Mouse (Mus musculus): Measurements from ENCODE around the gene Gm48551. TPM values are rescaled to one million over a fixed set of nuclear protein-coding genes. Genes with fewer than 3 reads are reported as not detected.
A peak's percentile ranks its signal among the peaks of the same experiment; 100 is the strongest.

The Gm48551 gene
- polyA plus RNA-seq, 1 experiment from 2014 or later: 1.9 TPM

- ATAC-seq (replicated peaks; ENCODE audit: low FRiP score) (no peak), DNase-seq (ENCODE audit: low spot score) (no peak)
- Histone ChIP-seq H3K9me3 (ENCODE audit: control insufficient read depth, low read length) (no peaks in the 10 kb centered on the region), H3K27me3 (replicated peaks; ENCODE audit: control insufficient read depth, insufficient read depth, low read length) (peaks cover 37% of the 10 kb centered on the region), H3K9ac (ENCODE audit: low read depth, low read length) (no peak overlapping the region), H3K27ac (ENCODE audit: low read depth, low read length) (no peak overlapping the region; the same call in 1 of the 2 replicates), H3K4me3 (ENCODE audit: low read depth, low read length) (no peak overlapping the region), H3K4me1 (replicated peaks; ENCODE audit: control insufficient read depth, insufficient read depth, low read length) (peaks cover 29% of the 10 kb centered on the region), H3K4me2 (no peak overlapping the region), H3K36me3 (ENCODE audit: control insufficient read depth, insufficient read depth, low read length) (no peaks in the 10 kb centered on the region)
- 71% methylated on average over 4 of the region's 4 CpGs for WGBS
Observed at GRCm38 (mm10) chr10:81421041-81421796, 37.0 kb downstream of the Gm48551 start.

- ATAC-seq (replicated peaks; ENCODE audit: low FRiP score): no peak
- H3K4me2 ChIP-seq: no peak overlapping the region
- H3K36me3 ChIP-seq (ENCODE audit: control insufficient read depth, insufficient read depth, low read length): no peaks in the 10 kb centered on the region
- peaks cover 29% of the 10 kb centered on the region for H3K4me1 ChIP-seq (replicated peaks; ENCODE audit: control insufficient read depth, insufficient read depth, low read length)
- peaks cover 42% of the 10 kb centered on the region for H3K27me3 ChIP-seq (replicated peaks; ENCODE audit: control insufficient read depth, insufficient read depth, low read length)
- H3K27ac ChIP-seq (ENCODE audit: low read depth, low read length): no peak overlapping the region
- H3K9me3 ChIP-seq (ENCODE audit: control insufficient read depth, low read length): no peaks in the 10 kb centered on the region
- no peak for DNase-seq (ENCODE audit: low spot score)
- no peak overlapping the region for H3K9ac ChIP-seq (ENCODE audit: low read depth, low read length)
- 70% methylated on average over 5 of the region's 5 CpGs for WGBS
- H3K4me3 ChIP-seq (ENCODE audit: low read depth, low read length): no peak overlapping the region
Observed at GRCm38 (mm10) chr10:81421797-81422100, 37.5 kb downstream of the Gm48551 start.

GRCm38 (mm10) chr10:81422191-81422590 lies 37.9 kb downstream of the Gm48551 start:
- WGBS: 69% methylated on average over 6 of the region's 6 CpGs
- ATAC-seq (replicated peaks; ENCODE audit: low FRiP score): no peak

GRCm38 (mm10) chr10:81422661-81423217 lies 38.5 kb downstream of the Gm48551 start:
- Histone ChIP-seq H3K9me3 (ENCODE audit: control insufficient read depth, low read length) (no peaks in the 10 kb centered on the region), H3K9ac (ENCODE audit: low read depth, low read length) (no peak overlapping the region), H3K27ac (ENCODE audit: low read depth, low read length) (no peak overlapping the region), H3K36me3 (ENCODE audit: control insufficient read depth, insufficient read depth, low read length) (no peaks in the 10 kb centered on the region), H3K4me2 (no peak overlapping the region), H3K4me1 (replicated peaks; ENCODE audit: control insufficient read depth, insufficient read depth, low read length) (peaks cover 19% of the 10 kb centered on the region), H3K27me3 (replicated peaks; ENCODE audit: control insufficient read depth, insufficient read depth, low read length) (peaks cover 52% of the 10 kb centered on the region), H3K4me3 (ENCODE audit: low read depth, low read length) (no peak overlapping the region)
- ATAC-seq (replicated peaks; ENCODE audit: low FRiP score) (no peak), DNase-seq (ENCODE audit: low spot score) (no peak)
- WGBS: 76% methylated on average over 3 of the region's 3 CpGs

More at GRCm38 (mm10) chr10:81422191-81422590, 37.9 kb downstream of the Gm48551 start:
- Histone ChIP-seq H3K36me3 (ENCODE audit: control insufficient read depth, insufficient read depth, low read length) (no peaks in the 10 kb centered on the region), H3K9ac (ENCODE audit: low read depth, low read length) (no peak overlapping the region; the same call in 1 of the 2 replicates), H3K4me3 (ENCODE audit: low read depth, low read length) (no peak overlapping the region), H3K9me3 (ENCODE audit: control insufficient read depth, low read length) (no peaks in the 10 kb centered on the region), H3K4me1 (replicated peaks; ENCODE audit: control insufficient read depth, insufficient read depth, low read length) (peaks cover 25% of the 10 kb centered on the region), H3K27ac (ENCODE audit: low read depth, low read length) (no peak overlapping the region), H3K4me2 (no peak overlapping the region), H3K27me3 (replicated peaks; ENCODE audit: control insufficient read depth, insufficient read depth, low read length) (peaks cover 46% of the 10 kb centered on the region)
- DNase-seq (ENCODE audit: low spot score): no peak

- Histone ChIP-seq H3K27ac (ENCODE audit: low read depth, low read length) (no peak overlapping the region), H3K9ac (ENCODE audit: low read depth, low read length) (no peak overlapping the region), H3K36me3 (ENCODE audit: control insufficient read depth, insufficient read depth, low read length) (no peaks in the 10 kb centered on the region), H3K27me3 (replicated peaks; ENCODE audit: control insufficient read depth, insufficient read depth, low read length) (peaks cover 59% of the 10 kb centered on the region), H3K4me3 (ENCODE audit: low read depth, low read length) (no peak overlapping the region), H3K4me1 (replicated peaks; ENCODE audit: control insufficient read depth, insufficient read depth, low read length) (peaks cover 15% of the 10 kb centered on the region), H3K9me3 (ENCODE audit: control insufficient read depth, low read length) (no peaks in the 10 kb centered on the region), H3K4me2 (no peak overlapping the region)
- ATAC-seq (replicated peaks; ENCODE audit: low FRiP score) (no peak), DNase-seq (ENCODE audit: low spot score) (no peak)
- WGBS: 48% methylated on average over 4 of the region's 4 CpGs
Observed at GRCm38 (mm10) chr10:81423476-81424245, 39.4 kb downstream of the Gm48551 start.

- Histone ChIP-seq H3K9me3 (ENCODE audit: control insufficient read depth, low read length) (no peaks in the 10 kb centered on the region), H3K27me3 (replicated peaks; ENCODE audit: control insufficient read depth, insufficient read depth, low read length) (peaks cover 59% of the 10 kb centered on the region), H3K4me2 (peak overlapping the region; percentile 21), H3K27ac (ENCODE audit: low read depth, low read length) (no peak overlapping the region), H3K4me1 (replicated peaks; ENCODE audit: control insufficient read depth, insufficient read depth, low read length) (peaks cover 14% of the 10 kb centered on the region), H3K9ac (ENCODE audit: low read depth, low read length) (no peak overlapping the region), H3K4me3 (ENCODE audit: low read depth, low read length) (no peak overlapping the region), H3K36me3 (ENCODE audit: control insufficient read depth, insufficient read depth, low read length) (no peaks in the 10 kb centered on the region)
- ATAC-seq (replicated peaks; ENCODE audit: low FRiP score) (0 out of 2 replicates have a peak, but pooled peaks have one; percentile 7), DNase-seq (ENCODE audit: low spot score) (peak; percentile 36)
- 9% methylated on average over 25 of the region's 25 CpGs for WGBS
Observed at GRCm38 (mm10) chr10:81424246-81425051, 40.2 kb downstream of the Gm48551 start.

GRCm38 (mm10) chr10:81425236-81425850 lies 41.1 kb downstream of the Gm48551 start:
- 41% methylated on average over 10 of the region's 10 CpGs for WGBS
- peak overlapping the region; percentile 54 for H3K4me2 ChIP-seq
- H3K4me1 ChIP-seq (replicated peaks; ENCODE audit: control insufficient read depth, insufficient read depth, low read length): peaks cover 14% of the 10 kb centered on the region
- H3K4me3 ChIP-seq (ENCODE audit: low read depth, low read length): no peak overlapping the region
- DNase-seq (ENCODE audit: low spot score) (peak; percentile 33), ATAC-seq (replicated peaks; ENCODE audit: low FRiP score) (no peak)
- no peak overlapping the region for H3K9ac ChIP-seq (ENCODE audit: low read depth, low read length)
- no peaks in the 10 kb centered on the region for H3K36me3 ChIP-seq (ENCODE audit: control insufficient read depth, insufficient read depth, low read length)
- H3K27ac ChIP-seq (ENCODE audit: low read depth, low read length): no peak overlapping the region
- no peaks in the 10 kb centered on the region for H3K9me3 ChIP-seq (ENCODE audit: control insufficient read depth, low read length)
- H3K27me3 ChIP-seq (replicated peaks; ENCODE audit: control insufficient read depth, insufficient read depth, low read length): peaks cover 59% of the 10 kb centered on the region

Measured in liver, embryonic 11.5 days (tissue).